Mouse (Mus musculus): ENCODE measurements at regions not wholly inside any gene's neighbourhood (a gene's known extent, or its start where the extent isn't known, plus 50 kb on each side); places are given as distances from the start of the nearest gene placed in this dataset.
A peak's percentile ranks its signal among the peaks of the same experiment; 100 is the strongest.

- no peaks in the 10 kb centered on the region for H3K36me3 ChIP-seq (replicated peaks)
- H3K27ac ChIP-seq: no peak overlapping the region
- no peaks in the 10 kb centered on the region for H3K9me3 ChIP-seq
- DNase-seq (ENCODE audit: extremely low spot score, low spot score): no peak
- H3K4me3 ChIP-seq: peak overlapping the region; percentile 27
- peaks cover 18% of the 10 kb centered on the region for H3K4me1 ChIP-seq
- peaks cover 42% of the 10 kb centered on the region for H3K27me3 ChIP-seq (ENCODE audit: poor library complexity, severe bottlenecking)
- 60% methylated on average over 12 of the region's 12 CpGs for WGBS
Measured at GRCm38 (mm10) chr19:15791264-15791913, 155.7 kb downstream of the Psat1 start.

- Histone ChIP-seq H3K9me3 (no peaks in the 10 kb centered on the region), H3K4me3 (peak overlapping the region; percentile 27), H3K4me1 (peaks cover 17% of the 10 kb centered on the region), H3K27me3 (ENCODE audit: poor library complexity, severe bottlenecking) (peaks cover 38% of the 10 kb centered on the region), H3K36me3 (replicated peaks) (no peaks in the 10 kb centered on the region), H3K27ac (no peak overlapping the region)
- DNase-seq (ENCODE audit: extremely low spot score, low spot score): no peak
- WGBS: 34% methylated on average over 13 of the region's 13 CpGs
Measured at GRCm38 (mm10) chr19:15790620-15791263, 156.4 kb downstream of the Psat1 start.

- Histone ChIP-seq H3K27me3 (ENCODE audit: poor library complexity, severe bottlenecking) (peaks cover 31% of the 10 kb centered on the region), H3K4me3 (no peak overlapping the region), H3K9me3 (no peaks in the 10 kb centered on the region), H3K27ac (no peak overlapping the region), H3K36me3 (replicated peaks) (no peaks in the 10 kb centered on the region), H3K4me1 (peaks cover 24% of the 10 kb centered on the region)
- WGBS: 90% methylated on average over 5 of the region's 5 CpGs
- no peak for DNase-seq (ENCODE audit: extremely low spot score, low spot score)
Measured at GRCm38 (mm10) chr19:15789741-15790140, 157.4 kb downstream of the Psat1 start.

GRCm38 (mm10) chr19:15784644-15785043, 162.5 kb downstream of the Psat1 start:
- H3K9me3 ChIP-seq: no peaks in the 10 kb centered on the region
- no peak overlapping the region for H3K4me3 ChIP-seq
- H3K4me1 ChIP-seq: peaks cover 11% of the 10 kb centered on the region
- DNase-seq (ENCODE audit: extremely low spot score, low spot score): no peak
- 47% methylated on average over 4 of the region's 4 CpGs for WGBS
- H3K36me3 ChIP-seq (replicated peaks): no peaks in the 10 kb centered on the region
- H3K27ac ChIP-seq: no peak overlapping the region
- H3K27me3 ChIP-seq (ENCODE audit: poor library complexity, severe bottlenecking): peaks cover 1% of the 10 kb centered on the region; the same call in 1 of the 2 replicates

- Histone ChIP-seq H3K36me3 (replicated peaks) (no peaks in the 10 kb centered on the region), H3K4me3 (no peak overlapping the region), H3K27ac (no peak overlapping the region), H3K27me3 (ENCODE audit: poor library complexity, severe bottlenecking) (no peaks in the 10 kb centered on the region), H3K9me3 (no peaks in the 10 kb centered on the region), H3K4me1 (no peaks in the 10 kb centered on the region)
- 86% methylated on average over 4 of the region's 4 CpGs for WGBS
- DNase-seq (ENCODE audit: extremely low spot score, low spot score): no peak
Measured at GRCm38 (mm10) chr19:15769651-15770050, 177.5 kb downstream of the Psat1 start.

- Histone ChIP-seq H3K27ac (no peak overlapping the region), H3K9me3 (no peaks in the 10 kb centered on the region), H3K27me3 (ENCODE audit: poor library complexity, severe bottlenecking) (no peaks in the 10 kb centered on the region), H3K4me1 (peaks cover 5% of the 10 kb centered on the region; the same call in 1 of the 2 replicates), H3K36me3 (replicated peaks) (no peaks in the 10 kb centered on the region), H3K4me3 (no peak overlapping the region)
- WGBS: 84% methylated on average over 4 of the region's 4 CpGs
- DNase-seq (ENCODE audit: extremely low spot score, low spot score): no peak
Measured at GRCm38 (mm10) chr19:15761086-15761485, 186.1 kb downstream of the Psat1 start.

GRCm38 (mm10) chr19:15745026-15745777, 201.9 kb downstream of the Psat1 start:
- DNase-seq (ENCODE audit: extremely low spot score, low spot score): peak; percentile 20
- H3K36me3 ChIP-seq (replicated peaks): no peaks in the 10 kb centered on the region
- peaks cover 18% of the 10 kb centered on the region for H3K4me1 ChIP-seq
- peak overlapping the region; percentile 78 for H3K27ac ChIP-seq
- no peak overlapping the region for H3K4me3 ChIP-seq
- H3K27me3 ChIP-seq (ENCODE audit: poor library complexity, severe bottlenecking): no peaks in the 10 kb centered on the region
- no peaks in the 10 kb centered on the region for H3K9me3 ChIP-seq
- WGBS: 56% methylated on average over 8 of the region's 8 CpGs

GRCm38 (mm10) chr19:15736200-15736599, 210.9 kb downstream of the Psat1 start:
- no peak for DNase-seq (ENCODE audit: extremely low spot score, low spot score)
- Histone ChIP-seq H3K4me3 (no peak overlapping the region), H3K27me3 (ENCODE audit: poor library complexity, severe bottlenecking) (peaks cover 12% of the 10 kb centered on the region; the same call in 1 of the 2 replicates), H3K36me3 (replicated peaks) (no peaks in the 10 kb centered on the region), H3K27ac (no peak overlapping the region), H3K9me3 (no peaks in the 10 kb centered on the region), H3K4me1 (peaks cover 8% of the 10 kb centered on the region)
- WGBS: 85% methylated on average over 2 of the region's 2 CpGs

- Histone ChIP-seq H3K4me1 (peaks cover 21% of the 10 kb centered on the region), H3K9me3 (no peaks in the 10 kb centered on the region), H3K36me3 (replicated peaks) (no peaks in the 10 kb centered on the region), H3K27me3 (ENCODE audit: poor library complexity, severe bottlenecking) (peaks cover 33% of the 10 kb centered on the region), H3K4me3 (no peak overlapping the region), H3K27ac (peak overlapping the region; percentile 2; the same call in 1 of the 2 replicates)
- DNase-seq (ENCODE audit: extremely low spot score, low spot score): peak; percentile 39
- 30% methylated on average over 13 of the region's 13 CpGs for whole genome bisulfite sequencing
Measured at GRCm38 (mm10) chr19:15726785-15727406, 220.2 kb downstream of the Psat1 start.

GRCm38 (mm10) chr19:15692379-15693023, 254.6 kb downstream of the Psat1 start:
- no peak for DNase-seq (ENCODE audit: extremely low spot score, low spot score)
- no peaks in the 10 kb centered on the region for H3K4me1 ChIP-seq
- H3K27me3 ChIP-seq (ENCODE audit: poor library complexity, severe bottlenecking): peaks cover 43% of the 10 kb centered on the region
- H3K9me3 ChIP-seq: no peaks in the 10 kb centered on the region
- no peak overlapping the region for H3K4me3 ChIP-seq
- no peak overlapping the region for H3K27ac ChIP-seq
- no peaks in the 10 kb centered on the region for H3K36me3 ChIP-seq (replicated peaks)
- 58% methylated on average over 3 of the region's 3 CpGs for WGBS

GRCm38 (mm10) chr19:15669996-15670395, 277.1 kb downstream of the Psat1 start:
- no peaks in the 10 kb centered on the region for H3K36me3 ChIP-seq (replicated peaks)
- H3K9me3 ChIP-seq: no peaks in the 10 kb centered on the region
- H3K4me1 ChIP-seq: peaks cover 30% of the 10 kb centered on the region
- 94% methylated on average over 6 of the region's 6 CpGs for WGBS
- H3K27ac ChIP-seq: no peak overlapping the region
- no peak overlapping the region for H3K4me3 ChIP-seq
- no peaks in the 10 kb centered on the region for H3K27me3 ChIP-seq (ENCODE audit: poor library complexity, severe bottlenecking)
- no peak for DNase-seq (ENCODE audit: extremely low spot score, low spot score)

- H3K4me1 ChIP-seq: peaks cover 30% of the 10 kb centered on the region
- WGBS: 84% methylated on average over 7 of the region's 7 CpGs
- no peak overlapping the region for H3K27ac ChIP-seq
- H3K27me3 ChIP-seq (ENCODE audit: poor library complexity, severe bottlenecking): no peaks in the 10 kb centered on the region
- no peak for DNase-seq (ENCODE audit: extremely low spot score, low spot score)
- no peaks in the 10 kb centered on the region for H3K36me3 ChIP-seq (replicated peaks)
- H3K9me3 ChIP-seq: no peaks in the 10 kb centered on the region
- H3K4me3 ChIP-seq: no peak overlapping the region
Measured at GRCm38 (mm10) chr19:15669541-15669940, 277.6 kb downstream of the Psat1 start.
